Mouse (Mus musculus) kidney, embryonic 15.5 days (tissue): ENCODE results near the gene Gm11127. TPM values are rescaled to one million over a fixed set of nuclear protein-coding genes. Genes with fewer than 3 reads are reported as not detected.

Experiments
- ATAC-seq: fragments of 200-750 bp; cut with Nextera tagmentation; replicated peaks from 2 replicates; pipeline ENCODE4 v1.8.0; 2017; ENCODE audit warnings: moderate TSS enrichment; ENCODE audit not compliant: low FRiP score
- H3K27ac ChIP-seq: fragments of 300-500 bp; sonication (generic); 2 replicates; pipeline ENCODE4 v1.5.1; 2015; ENCODE audit warnings: mild to moderate bottlenecking, inconsistent platforms
- H3K27me3 ChIP-seq: fragments of 300-500 bp; sonication (generic); 2 replicates; pipeline ENCODE4 v1.6.1; 2015; ENCODE audit warnings: inconsistent platforms
- H3K36me3 ChIP-seq: fragments of 300-500 bp; sonication (generic); 2 replicates; pipeline ENCODE4 v1.6.1; 2015; ENCODE audit warnings: inconsistent platforms
- H3K4me1 ChIP-seq: fragments of 300-500 bp; sonication (generic); 2 replicates; pipeline ENCODE4 v1.6.1; 2015; ENCODE audit warnings: inconsistent platforms
- H3K4me2 ChIP-seq: fragments of 300-500 bp; sonication (generic); 2 replicates; pipeline ENCODE4 v1.6.1; 2015; ENCODE audit warnings: moderate library complexity, mild to moderate bottlenecking, inconsistent platforms
- H3K4me3 ChIP-seq: fragments of 300-500 bp; sonication (generic); replicated peaks from 2 replicates; pipeline ENCODE4 v1.5.1; 2015; ENCODE audit warnings: mild to moderate bottlenecking, inconsistent platforms
- H3K9ac ChIP-seq: fragments of 300-500 bp; sonication (generic); 2 replicates; pipeline ENCODE4 v1.6.1; 2015; ENCODE audit warnings: mild to moderate bottlenecking, inconsistent platforms
- H3K9me3 ChIP-seq: fragments of 300-500 bp; sonication (generic); replicated peaks from 2 replicates; pipeline ENCODE4 v1.6.1; 2016; ENCODE audit warnings: inconsistent platforms
- WGBS: fragments of 180-500 bp; shearing (Covaris S2); methylation state at CpG from one replicate; pipeline ENCODE4 v1.1.7; 2015; ENCODE audit warnings: mixed read lengths; 5-methylcytosine and 5-hydroxymethylcytosine counted together
- polyA plus RNA-seq: library from polyadenylated mRNA; unstranded; fragments of >200 nt; fragmentation: Nextera tagmentation; extraction: Ambion mirVana; gene quantifications from 2 replicates; pipeline ENCODE4 v1.2.1, GENCODE M21; 2015

Gm11127 gene
- polyA plus RNA-seq, 1 experiment from 2014 or later = not detected

DNA sequence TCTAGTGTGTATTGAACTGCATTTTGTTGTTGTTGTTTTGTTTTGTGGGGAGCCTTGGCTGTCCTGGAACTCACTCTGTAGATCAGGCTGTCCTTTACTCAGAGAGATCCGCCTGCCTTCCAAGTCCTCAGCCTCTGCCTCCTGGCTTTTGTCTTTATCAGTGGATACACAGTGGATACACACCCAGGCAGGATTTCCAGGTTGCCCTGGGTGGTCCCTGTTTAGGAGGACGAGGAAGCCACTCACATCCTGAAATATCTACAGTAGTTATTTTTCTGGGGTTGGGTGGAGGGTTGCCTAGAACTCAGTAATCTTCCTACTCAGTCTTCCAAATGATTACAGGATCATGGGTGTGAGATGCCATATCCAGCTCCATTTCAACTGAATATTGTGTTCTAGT is 39.2 kb downstream of the Gm11127 start:
- WGBS = 62% methylated on average over 2 of the region's 2 CpGs
- peaks cover 13% of the 10 kb centered on the region for H3K4me1 ChIP-seq
- H3K9ac ChIP-seq = no peak overlapping the region
- peaks cover 19% of the 10 kb centered on the region for H3K36me3 ChIP-seq
- no peaks in the 10 kb centered on the region for H3K27me3 ChIP-seq
- H3K27ac ChIP-seq = no peak overlapping the region
- no peak overlapping the region for H3K4me3 ChIP-seq
- no peak overlapping the region for H3K4me2 ChIP-seq
- no peak for ATAC-seq
- H3K9me3 ChIP-seq = no peaks in the 10 kb centered on the region; the same call in 1 of the 2 replicates

DNA sequence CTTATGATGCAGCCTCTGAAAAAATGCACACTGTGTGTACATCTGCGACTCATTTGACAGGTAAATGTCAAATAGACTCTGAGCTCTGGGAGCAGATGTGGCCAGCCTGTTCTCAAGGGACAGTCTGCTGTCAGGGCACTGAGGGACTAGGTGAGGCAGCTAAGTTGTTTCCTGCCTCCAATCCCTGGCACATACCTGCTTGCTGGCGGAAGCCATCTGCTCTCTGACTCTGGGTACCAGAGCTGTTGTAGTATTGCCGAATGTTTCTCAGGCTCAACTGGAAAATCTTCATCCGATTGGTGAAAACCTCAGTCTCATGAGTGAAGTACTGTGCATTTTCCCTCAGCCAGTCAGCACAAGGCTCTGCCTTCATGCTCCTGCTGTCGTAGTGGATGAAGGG is 41.1 kb downstream of the Gm11127 start:
- ATAC-seq = no peak
- Histone ChIP-seq H3K4me2 (no peak overlapping the region), H3K4me3 (no peak overlapping the region), H3K9me3 (no peaks in the 10 kb centered on the region; the same call in 1 of the 2 replicates), H3K27me3 (no peaks in the 10 kb centered on the region), H3K9ac (no peak overlapping the region), H3K27ac (no peak overlapping the region), H3K4me1 (peaks cover 3% of the 10 kb centered on the region; the same call in 1 of the 2 replicates), H3K36me3 (peaks cover 19% of the 10 kb centered on the region)
- 88% methylated on average over 5 of the region's 5 CpGs for WGBS

DNA sequence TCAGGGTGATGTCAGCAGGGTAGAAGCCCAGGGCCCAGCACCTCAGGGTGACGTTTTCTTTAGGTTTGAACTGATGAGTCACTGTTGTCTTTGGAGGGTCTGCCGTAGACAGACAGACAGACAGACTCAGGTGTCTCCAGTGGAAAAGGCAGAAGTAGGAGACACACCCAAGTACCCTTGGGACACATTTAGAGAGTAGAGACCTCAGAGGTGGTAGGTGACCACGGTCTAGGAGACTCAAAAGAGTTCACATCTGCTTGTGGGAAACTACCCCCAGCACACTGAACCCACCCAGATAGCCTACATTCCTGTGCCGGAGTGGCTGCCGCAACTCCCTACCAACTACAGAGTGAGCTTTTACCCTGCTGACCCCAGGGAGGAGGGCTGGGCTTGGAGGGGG is 43.2 kb downstream of the Gm11127 start:
- Histone ChIP-seq H3K9ac (no peak overlapping the region), H3K27ac (no peak overlapping the region), H3K9me3 (no peaks in the 10 kb centered on the region), H3K27me3 (no peaks in the 10 kb centered on the region), H3K4me2 (no peak overlapping the region), H3K4me1 (no peaks in the 10 kb centered on the region), H3K4me3 (no peak overlapping the region), H3K36me3 (peaks cover 19% of the 10 kb centered on the region)
- no peak for ATAC-seq
- WGBS = 93% methylated on average over 5 of the region's 5 CpGs

Other genes with a start within 250 kb of the Gm11127 start
- gene Ier3, start 236.7 kb downstream of the Gm11127 start, polyA plus RNA-seq = 25.3 and 25.4 TPM in 2 replicates
- gene Flot1, start 235.1 kb downstream of the Gm11127 start, polyA plus RNA-seq = 42.3 and 44.6 TPM in 2 replicates
- 951 and 997 TPM in 2 replicates for gene Tubb5, start 220.1 kb downstream of the Gm11127 start, polyA plus RNA-seq
- gene Mdc1, start 216.9 kb downstream of the Gm11127 start, polyA plus RNA-seq = 16.5 TPM in 2 replicates
- 58.0 and 65.7 TPM in 2 replicates for gene Nrm, start 197.1 kb downstream of the Gm11127 start, polyA plus RNA-seq
- 20.8 and 23.2 TPM in 2 replicates for gene Ppp1r18, start 192.8 kb downstream of the Gm11127 start, polyA plus RNA-seq
- 40.9 and 42.4 TPM in 2 replicates for gene Dhx16, start 178.6 kb downstream of the Gm11127 start, polyA plus RNA-seq
- gene 2310061I04Rik, start 160.9 kb downstream of the Gm11127 start, polyA plus RNA-seq = 31.2 and 34.7 TPM in 2 replicates
- 86.5 and 91.6 TPM in 2 replicates for gene Atat1, start 148.3 kb downstream of the Gm11127 start, polyA plus RNA-seq
- gene Mrps18b, start 142.0 kb downstream of the Gm11127 start, polyA plus RNA-seq = 88.9 and 89.4 TPM in 2 replicates
- gene Ppp1r10, start 141.9 kb downstream of the Gm11127 start, polyA plus RNA-seq = 47.5 and 47.6 TPM in 2 replicates
- gene Abcf1, start 88.6 kb downstream of the Gm11127 start, polyA plus RNA-seq = 98.1 and 103 TPM in 2 replicates
- gene Gnl1, start 78.5 kb downstream of the Gm11127 start, polyA plus RNA-seq = 51.5 and 52.4 TPM in 2 replicates
- 41.5 and 42.5 TPM in 2 replicates for gene Prr3, start 78.1 kb downstream of the Gm11127 start, polyA plus RNA-seq
- 2.9 and 3.5 TPM in 2 replicates for gene H2-T24, start 37.8 kb downstream of the Gm11127 start, polyA plus RNA-seq
- gene H2-T23, start 25.5 kb downstream of the Gm11127 start, polyA plus RNA-seq = 4.3 and 4.5 TPM in 2 replicates
- 13.8 and 14.1 TPM in 2 replicates for gene H2-T22, start 15.6 kb downstream of the Gm11127 start, polyA plus RNA-seq
- not detected in 2 replicates for gene Gm6034, start 15.4 kb downstream of the Gm11127 start, polyA plus RNA-seq
- not detected in 2 replicates for gene Gm19684, start 63.3 kb upstream of the Gm11127 start, polyA plus RNA-seq
- not detected in 2 replicates for gene Gm7030, start 71.1 kb upstream of the Gm11127 start, polyA plus RNA-seq
- not detected in 2 replicates for gene Gm8909, start 110.2 kb upstream of the Gm11127 start, polyA plus RNA-seq
- gene H2-T3, start 131.9 kb upstream of the Gm11127 start, polyA plus RNA-seq = not detected in 2 replicates
- gene Rpp21, start 199.7 kb upstream of the Gm11127 start, polyA plus RNA-seq = 107 and 113 TPM in 2 replicates
- 16.4 and 19.5 TPM in 2 replicates for gene Trim39, start 213.9 kb upstream of the Gm11127 start, polyA plus RNA-seq
- 0.14 TPM in 1 of 2 replicates, not detected in the other for gene H2-M10.2, start 228.1 kb upstream of the Gm11127 start, polyA plus RNA-seq